10 mouse cellular contexts compared by ENCODE assay signal in genomic region chr15:100188542-100188941, GRCm38 (mm10). TPM values are rescaled to one million over a fixed set of nuclear protein-coding genes. Genes with fewer than 3 reads are reported as not detected.
DNase-seq lines count a peak whose midpoint lies in the region; ATAC-seq and TF ChIP-seq lines count a peak whose summit lies in the region.
"Had no signal": no experiment of that assay in that cellular context is flagged by ENCODE, and none has a peak within 500 bp of the region (broad histone marks: within the 10 kb centered on the region; RNA-seq: fewer than 3 reads in every experiment).

No protein-coding gene starts in this region.

- TF ChIP-seq RAD21 in CH12.LX (IDR thresholded peaks at IDR 0.05; ENCODE audit: low read depth, low read length): peak; percentile 51

- H3K36me3 ChIP-seq in kidney, embryonic 16.5 days (ENCODE audit: insufficient read depth, low read length): peaks cover 57% of the 10 kb centered on the region
- peaks cover 53 to 81% of the 10 kb centered on the region in 2 experiments for H3K36me3 ChIP-seq in CH12.LX (replicated peaks in 1 of 2; ENCODE audit: control insufficient read depth in 1 of 2, insufficient read depth in 1 of 2, low read length in 1 of 2)

- H3K9ac ChIP-seq in kidney, embryonic 16.5 days (replicated peaks; ENCODE audit: low read length): no peak overlapping the region
- no peak overlapping the region for H3K9ac ChIP-seq in CH12.LX (ENCODE audit: insufficient read depth, low read depth)
- H3K9ac ChIP-seq: neural tube, embryonic 12.5 days had no signal

- peak; percentile 63 to 66 for TF ChIP-seq CTCF in CH12.LX (conservative IDR thresholded peaks at IDR 0.05 in 1 of 2, IDR thresholded peaks at IDR 0.05 in 1 of 2; ENCODE audit: low read depth in 2 of 2, low read length in 2 of 2)

- H3K27me3 ChIP-seq in kidney, embryonic 16.5 days (ENCODE audit: insufficient read depth, low read length): no peaks in the 10 kb centered on the region
- H3K27me3 ChIP-seq in CH12.LX (replicated peaks): no peaks in the 10 kb centered on the region
- H3K27me3 ChIP-seq: neural tube, embryonic 12.5 days had no signal

- no peak overlapping the region for H3K4me2 ChIP-seq in kidney, embryonic 16.5 days (replicated peaks; ENCODE audit: low read depth, low read length)
- H3K4me2 ChIP-seq in CH12.LX (ENCODE audit: insufficient read depth, low read depth, poor library complexity, severe bottlenecking): peak overlapping the region; percentile 52
- H3K4me2 ChIP-seq: neural tube, embryonic 12.5 days had no signal

- intact Hi-C loops in heart, postnatal 25 days (cut with DNase I): no loop called here

- no peak for TF ChIP-seq EP300 in CH12.LX (IDR thresholded peaks at IDR 0.05; ENCODE audit: low read length)

- no peak for TF ChIP-seq POLR2A in CH12.LX (IDR thresholded peaks at IDR 0.05; ENCODE audit: low read depth, low read length)

- dilution Hi-C loops in CH12.LX (cut with MboI; ENCODE audit: extremely low pct_ligation_motif_present, extremely low pct_unique_long_range_greater_than_20kb, low sequenced_read_pairs): no loop called here

- H3K27ac ChIP-seq in kidney, embryonic 16.5 days (ENCODE audit: low read length): peak overlapping the region; percentile 22; the same call in 1 of the 2 replicates
- H3K27ac ChIP-seq in CH12.LX (ENCODE audit: insufficient read depth, low read depth): peak overlapping the region; percentile 84
- H3K27ac ChIP-seq: neural tube, embryonic 12.5 days had no signal

- no peak overlapping the region for H3K4me3 ChIP-seq in kidney, embryonic 16.5 days (ENCODE audit: low read length)
- H3K4me3 ChIP-seq in CH12.LX (replicated peaks in 1 of 3; ENCODE audit: low read depth in 2 of 3, low read length in 2 of 3, poor library complexity in 1 of 3): peak overlapping the region in 2 of 3 experiments; percentile 12 to 29
- H3K4me3 ChIP-seq: erythroblast, embryonic 14.5 days; neural tube, embryonic 12.5 days had no signal

- in situ Hi-C loops in CH12.LX (cut with MboI; ENCODE audit: low pct_ligation_motif_present, low pct_unique_long_range_greater_than_20kb, low sequenced_read_pairs): no loop called here

- 79% methylated on average over 5 of the region's 5 CpGs for WGBS in kidney, embryonic 16.5 days

- DNase-seq in kidney, adult 18-20 months: no peak
- peak; percentile 9 for DNase-seq in 416B (ENCODE audit: low read depth)
- DNase-seq in CH12.LX (ENCODE audit: extremely low read depth): no peak
- DNase-seq in adrenal gland, postnatal 25 days: no peak
- DNase-seq in heart, postnatal 25 days (ENCODE audit: low spot score): no peak
- DNase-seq: heart, adult 11 months had no signal

- no peaks in the 10 kb centered on the region for H3K79me2 ChIP-seq in CH12.LX (replicated peaks; ENCODE audit: control insufficient read depth, extremely low read depth, insufficient read depth, poor library complexity, severe bottlenecking)

- H3K4me1 ChIP-seq in kidney, embryonic 16.5 days (ENCODE audit: insufficient read depth, low read length): no peaks in the 10 kb centered on the region
- peaks cover 7 to 40% of the 10 kb centered on the region in 2 experiments for H3K4me1 ChIP-seq in CH12.LX (ENCODE audit: control insufficient read depth in 1 of 2, insufficient read depth in 2 of 2)
- H3K4me1 ChIP-seq: neural tube, embryonic 12.5 days had no signal

- ATAC-seq in kidney, embryonic 16.5 days (ENCODE audit: low FRiP score, low TSS enrichment): peak; percentile 35; the same call in 1 of the 2 replicates
- peak; percentile 42 for ATAC-seq in inflammation-experienced regulatory T-cells, adult 6 months

- H3K9me3 ChIP-seq in kidney, embryonic 16.5 days (ENCODE audit: low read length): no peaks in the 10 kb centered on the region
- no peaks in the 10 kb centered on the region for H3K9me3 ChIP-seq in CH12.LX (replicated peaks; ENCODE audit: low read length)
- H3K9me3 ChIP-seq: neural tube, embryonic 12.5 days had no signal

TF ChIP-seq in CH12.LX, 34 proteins besides CTCF, POLR2A, EP300 and RAD21:
- TF ChIP-seq TCF12 (IDR thresholded peaks at IDR 0.05; ENCODE audit: low read depth, low read length) (no peak), SMC3 (IDR thresholded peaks at IDR 0.05; ENCODE audit: low read depth, low read length) (peak; percentile 56)

RNA-seq across cellular contexts. Expression of gene Atf1, which starts 39.1 kb away (rescaled TPM):
- polyA plus RNA-seq in kidney, embryonic 16.5 days (2015; fragmentation: Nextera tagmentation; extraction: Ambion mirVana): 44.2 and 46.6 TPM in 2 replicates
- total RNA-seq in CH12.LX (2012; rRNA removed): 28.0 and 28.2 TPM in 2 replicates
- total RNA-seq in CH12.LX (2014; rRNA removed): 48.4 and 51.1 TPM in 2 replicates
- polyA plus RNA-seq in CH12.LX (2012; ENCODE audit: insufficient read length, low read depth): 111 and 133 TPM in 2 replicates
- 10 to 100 TPM; 32.1 to 36.0 (median 33.1) TPM for polyA plus RNA-seq in inflammation-experienced regulatory T-cells, adult 6 months (2017; shearing (Covaris generic))
- total RNA-seq in adrenal gland, postnatal 25 days (2021): 70.7 and 78.1 TPM in 2 replicates
- total RNA-seq in heart, postnatal 25 days (2021): 10 to 100 TPM; 46.0 to 51.8 TPM
